Mouse (Mus musculus): ENCODE data around the gene Fads3.

DNA sequence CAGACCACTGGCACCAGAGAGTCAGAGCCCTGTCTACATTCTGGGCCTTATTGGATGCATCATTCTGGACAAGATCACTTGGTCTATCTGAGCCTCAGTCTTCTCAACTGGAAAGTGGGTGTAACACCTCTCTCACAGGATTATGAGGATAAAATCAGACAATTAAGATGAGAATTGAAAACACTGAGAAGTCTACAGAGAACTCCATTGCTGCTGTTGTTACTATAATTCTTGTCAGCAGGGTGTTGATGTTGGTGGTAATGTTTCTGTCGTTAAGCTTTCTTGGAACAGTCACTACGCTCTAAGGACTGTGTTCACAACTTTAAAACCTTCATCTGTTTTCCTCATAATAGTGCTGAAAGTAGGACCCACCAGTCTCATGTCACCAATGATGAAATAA, 65.3 kb downstream of the Fads3 start:
- TF ChIP-seq CTCF (IDR thresholded peaks at IDR 0.05; ENCODE audit: control insufficient read depth, insufficient read depth, low read length) (no peak), POLR2A (IDR thresholded peaks at IDR 0.05; ENCODE audit: borderline replicate concordance, control insufficient read depth, low read depth, low read length) (no peak)
